Mouse (Mus musculus) lung, embryonic 16.5 days (tissue): Measurements from ENCODE around the gene Gm29582. TPM values are rescaled to one million over a fixed set of nuclear protein-coding genes. Genes with fewer than 3 reads are reported as not detected.
"Not testable (repeated sequence)": the region's sequence is repeated elsewhere in the genome, so short reads cannot be mapped to it uniquely, and the experiment has no call there.

Experiments
- ATAC-seq: fragments of 200-750 bp; cut with Nextera tagmentation; 2 replicates; pipeline ENCODE4 v1.8.0; 2017; ENCODE audit warnings: low read depth, mild to moderate bottlenecking, moderate library complexity
- H3K27ac ChIP-seq: fragments of 300-500 bp; sonication (generic); 2 replicates; pipeline ENCODE4 v1.5.1; 2014; ENCODE audit warnings: mild to moderate bottlenecking, control low read depth, low read length
- H3K27me3 ChIP-seq: fragments of 300-500 bp; sonication (generic); 2 replicates; pipeline ENCODE4 v1.6.1; 2014; ENCODE audit warnings: low read depth, low read length, mixed read lengths; ENCODE audit not compliant: control insufficient read depth, insufficient read depth
- H3K36me3 ChIP-seq: fragments of 300-500 bp; sonication (generic); 2 replicates; pipeline ENCODE4 v1.6.1; 2014; ENCODE audit warnings: low read length; ENCODE audit not compliant: control insufficient read depth, insufficient read depth
- H3K4me1 ChIP-seq: fragments of 300-500 bp; sonication (generic); replicated peaks from 2 replicates; pipeline ENCODE4 v1.6.1; 2014; ENCODE audit warnings: low read length, mixed read lengths; ENCODE audit not compliant: control insufficient read depth, insufficient read depth
- H3K4me2 ChIP-seq: fragments of 300-500 bp; sonication (generic); 2 replicates; pipeline ENCODE4 v1.6.1; 2014; ENCODE audit warnings: low read depth, low read length, control low read depth
- H3K4me3 ChIP-seq: fragments of 300-500 bp; sonication (generic); 2 replicates; pipeline ENCODE4 v1.5.1; 2014; ENCODE audit warnings: mild to moderate bottlenecking, low read length, control low read depth
- H3K9ac ChIP-seq: fragments of 300-500 bp; sonication (generic); 2 replicates; pipeline ENCODE4 v1.6.1; 2014; ENCODE audit warnings: low read length, control low read depth
- H3K9me3 ChIP-seq: fragments of 300-500 bp; sonication (generic); 2 replicates; pipeline ENCODE4 v1.6.1; 2016; ENCODE audit warnings: low read length; ENCODE audit not compliant: control insufficient read depth
- WGBS: fragments of 180-500 bp; shearing (Covaris S2); extraction: QIAGEN DNeasy Blood & Tissue Kit; methylation state at CpG from one replicate; pipeline ENCODE4 v1.1.7; 2014; 5-methylcytosine and 5-hydroxymethylcytosine counted together
- polyA plus RNA-seq: library from polyadenylated mRNA; unstranded; fragments of >200 nt; fragmentation: Nextera tagmentation; extraction: Ambion mirVana; gene quantifications from 2 replicates; pipeline ENCODE4 v1.2.1, GENCODE M21; 2015

Gm29582 gene
- not detected in 2 replicates for polyA plus RNA-seq

DNA sequence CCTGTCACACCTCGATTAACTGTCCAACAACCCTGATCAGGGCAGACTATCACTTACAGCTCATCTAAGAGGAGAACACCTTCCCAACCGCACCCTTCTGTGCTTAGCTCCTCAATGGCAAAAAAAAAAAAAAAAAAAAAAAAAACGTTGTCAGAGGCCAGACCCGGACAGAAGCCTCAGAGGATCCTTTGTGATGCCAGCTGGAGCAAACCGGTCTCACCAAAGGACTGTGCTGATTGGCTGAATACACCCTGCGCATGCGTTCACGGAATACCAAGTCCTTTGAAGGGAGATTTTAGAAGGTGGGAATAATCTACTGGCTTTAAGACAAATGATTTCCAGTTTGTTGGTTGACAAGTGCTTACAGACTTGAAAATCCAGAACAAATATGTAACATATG lies at the start of gene Gm29582:
TSS of gene Gm29582 (minus strand) at position 101 of the 400 bp plus-strand sequence.
- H3K9ac ChIP-seq, H3K4me3 ChIP-seq, H3K36me3 ChIP-seq, H3K4me1 ChIP-seq, H3K27me3 ChIP-seq, H3K27ac ChIP-seq, ATAC-seq, H3K4me2 ChIP-seq, H3K9me3 ChIP-seq: not testable (repeated sequence)
- no CpG with 5 or more reads among the region's 8 CpGs for WGBS
